Mouse (Mus musculus) kidney, postnatal 0 days (tissue): ENCODE measurements at regions not wholly inside any gene's neighbourhood (a gene's known extent, or its start where the extent isn't known, plus 50 kb on each side); places are given as distances from the start of the nearest gene placed in this dataset.

ENCODE experiments used
- ATAC-seq: fragments of 200-750 bp; cut with Nextera tagmentation; replicated peaks from 2 replicates; pipeline ENCODE4 v1.8.0; 2017; ENCODE audit warnings: low read depth, moderate number of reproducible peaks, moderate TSS enrichment, moderate library complexity; ENCODE audit not compliant: low FRiP score
- DNase-seq: peaks from one replicate; pipeline ENCODE4 v3.0.0-alpha.2; 2016; ENCODE audit warnings: low spot score
- H3K27ac ChIP-seq: fragments of 300-500 bp; sonication (generic); 2 replicates; pipeline ENCODE4 v1.5.1; 2014; ENCODE audit warnings: mild to moderate bottlenecking
- H3K27me3 ChIP-seq: fragments of 300-500 bp; sonication (generic); 2 replicates; pipeline ENCODE4 v1.6.1; 2014; ENCODE audit warnings: low read length, mixed read lengths; ENCODE audit not compliant: insufficient read depth
- H3K36me3 ChIP-seq: fragments of 300-500 bp; sonication (generic); 2 replicates; pipeline ENCODE4 v1.6.1; 2014; ENCODE audit warnings: low read length, mixed read lengths; ENCODE audit not compliant: insufficient read depth
- H3K4me1 ChIP-seq: fragments of 300-500 bp; sonication (generic); replicated peaks from 2 replicates; pipeline ENCODE4 v1.6.1; 2014; ENCODE audit warnings: antibody characterized with exemption, low read length, mixed read lengths; ENCODE audit not compliant: insufficient read depth
- H3K4me2 ChIP-seq: fragments of 300-500 bp; sonication (generic); 2 replicates; pipeline ENCODE4 v1.6.1; 2014; ENCODE audit warnings: mild to moderate bottlenecking, low read length, moderate library complexity, mixed read lengths
- H3K4me3 ChIP-seq: fragments of 300-500 bp; sonication (generic); replicated peaks from 2 replicates; pipeline ENCODE4 v1.5.1; 2014; ENCODE audit warnings: low read depth, low read length
- H3K9ac ChIP-seq: fragments of 300-500 bp; sonication (generic); 2 replicates; pipeline ENCODE4 v1.6.1; 2014; ENCODE audit warnings: low read depth, low read length
- H3K9me3 ChIP-seq: fragments of 300-500 bp; sonication (generic); replicated peaks from 2 replicates; pipeline ENCODE4 v1.6.1; 2016; ENCODE audit warnings: low read length, inconsistent platforms, mixed read lengths
- CTCF ChIP-seq: IDR thresholded peaks from 2 replicates; pipeline ENCODE4 v1.5.1; 2016; ENCODE audit warnings: antibody characterized with exemption, low read depth, mild to moderate bottlenecking, moderate library complexity
- WGBS: fragments of 180-500 bp; shearing (Covaris S2); extraction: QIAGEN DNeasy Blood & Tissue Kit; methylation state at CpG from one replicate; pipeline ENCODE4 v1.1.7; 2014; 5-methylcytosine and 5-hydroxymethylcytosine counted together

DNA sequence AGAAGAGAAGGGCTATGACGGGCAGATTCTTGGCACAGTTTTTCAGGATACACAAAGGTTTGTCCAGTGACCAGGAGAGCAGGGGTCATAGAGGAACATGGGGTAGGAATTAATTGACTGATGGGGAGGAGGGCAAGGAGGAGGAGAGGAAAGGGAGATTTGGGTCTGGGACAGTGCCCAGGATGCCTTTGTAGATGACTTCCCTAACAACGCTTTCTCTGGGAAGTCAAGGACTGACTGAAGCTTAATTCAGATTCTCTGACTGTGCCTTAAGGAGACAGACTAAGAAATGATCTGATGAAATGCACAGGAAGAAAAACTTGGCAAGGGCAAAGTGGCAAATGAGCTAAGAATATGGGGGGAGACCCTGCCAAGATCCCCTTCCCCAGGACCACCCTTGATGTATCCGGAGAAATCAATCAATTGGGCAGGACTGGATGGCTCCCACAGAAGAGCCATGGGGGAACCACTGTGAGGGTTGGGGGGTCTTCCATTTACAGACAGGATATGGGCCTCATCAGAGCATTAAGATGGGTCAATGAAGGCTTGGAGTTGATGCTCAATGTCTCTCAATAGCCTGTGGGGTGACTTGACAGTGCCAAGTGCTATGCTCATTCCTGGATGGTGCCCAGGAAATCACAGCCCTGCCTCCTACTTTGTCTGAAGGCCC is 227.6 kb upstream of the Tnc start:
- no peak for ATAC-seq
- WGBS, result 79% methylated on average over 3 of the region's 3 CpGs

GRCm38 (mm10) chr4:64269846-64270245 is 223.0 kb upstream of the Tnc start:
- DNase-seq (peak; percentile 68), ATAC-seq (no peak)
- Histone ChIP-seq H3K4me2 (no peak overlapping the region), H3K36me3 (no peaks in the 10 kb centered on the region), H3K4me3 (no peak overlapping the region), H3K27me3 (no peaks in the 10 kb centered on the region), H3K4me1 (peaks cover 6% of the 10 kb centered on the region; the same call in 1 of the 2 replicates), H3K27ac (peak overlapping the region; percentile 54; the same call in 1 of the 2 replicates), H3K9ac (no peak overlapping the region), H3K9me3 (no peaks in the 10 kb centered on the region)
- no peak for TF ChIP-seq CTCF
- WGBS, result 31% methylated on average over 5 of the region's 5 CpGs

More for the DNA sequence above, 227.6 kb upstream of the Tnc start:
- Histone ChIP-seq H3K4me3 (no peak overlapping the region), H3K27ac (no peak overlapping the region), H3K9ac (no peak overlapping the region), H3K36me3 (no peaks in the 10 kb centered on the region), H3K27me3 (no peaks in the 10 kb centered on the region), H3K4me1 (peaks cover 3% of the 10 kb centered on the region; the same call in 1 of the 2 replicates), H3K4me2 (no peak overlapping the region), H3K9me3 (no peaks in the 10 kb centered on the region)
- TF ChIP-seq CTCF, result no peak
- no peak for DNase-seq

GRCm38 (mm10) chr4:64269117-64269516 is 222.3 kb upstream of the Tnc start:
- DNase-seq, result peak; percentile 32
- Histone ChIP-seq H3K27ac (peak overlapping the region; percentile 54; the same call in 1 of the 2 replicates), H3K9me3 (no peaks in the 10 kb centered on the region), H3K27me3 (no peaks in the 10 kb centered on the region), H3K4me2 (no peak overlapping the region), H3K4me1 (peaks cover 6% of the 10 kb centered on the region; the same call in 1 of the 2 replicates), H3K9ac (no peak overlapping the region), H3K4me3 (no peak overlapping the region), H3K36me3 (no peaks in the 10 kb centered on the region)
- WGBS, result 62% methylated on average over 2 of the region's 2 CpGs
- TF ChIP-seq CTCF, result no peak
- no peak for ATAC-seq

GRCm38 (mm10) chr4:64260473-64260872 is 213.7 kb upstream of the Tnc start:
- ATAC-seq (no peak), DNase-seq (no peak)
- H3K36me3 ChIP-seq, result no peaks in the 10 kb centered on the region
- H3K4me1 ChIP-seq, result no peaks in the 10 kb centered on the region
- H3K9ac ChIP-seq, result no peak overlapping the region
- no peak overlapping the region for H3K4me3 ChIP-seq
- no peak overlapping the region for H3K27ac ChIP-seq
- H3K4me2 ChIP-seq, result no peak overlapping the region
- H3K9me3 ChIP-seq, result no peaks in the 10 kb centered on the region
- no peak for TF ChIP-seq CTCF
- no peaks in the 10 kb centered on the region for H3K27me3 ChIP-seq

DNA sequence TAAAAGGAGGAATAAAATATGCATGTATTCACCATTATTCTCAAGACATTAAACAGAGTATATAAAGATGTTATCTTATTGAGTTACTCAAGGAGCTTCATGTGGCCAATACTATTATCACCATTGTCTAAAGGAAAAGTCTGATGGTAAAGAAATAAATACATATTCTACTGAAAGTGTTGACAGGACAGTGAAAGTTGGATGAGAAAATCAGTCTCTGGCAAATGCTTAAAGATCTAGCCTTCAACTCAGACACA is 213.3 kb upstream of the Tnc start:
- Histone ChIP-seq H3K9ac (no peak overlapping the region), H3K4me2 (no peak overlapping the region), H3K36me3 (no peaks in the 10 kb centered on the region), H3K4me3 (no peak overlapping the region), H3K27me3 (no peaks in the 10 kb centered on the region), H3K27ac (no peak overlapping the region), H3K9me3 (no peaks in the 10 kb centered on the region), H3K4me1 (no peaks in the 10 kb centered on the region)
- ATAC-seq (no peak), DNase-seq (no peak)
- no peak for TF ChIP-seq CTCF

- Histone ChIP-seq H3K27ac (no peak overlapping the region), H3K4me3 (no peak overlapping the region), H3K27me3 (no peaks in the 10 kb centered on the region), H3K9ac (no peak overlapping the region), H3K9me3 (no peaks in the 10 kb centered on the region), H3K36me3 (no peaks in the 10 kb centered on the region), H3K4me1 (no peaks in the 10 kb centered on the region), H3K4me2 (no peak overlapping the region)
- no peak for TF ChIP-seq CTCF
- DNase-seq (no peak), ATAC-seq (no peak)
- WGBS, result 77% methylated on average over 6 of the region's 6 CpGs
These were observed 212.8 kb upstream of the Tnc start for GRCm38 (mm10) chr4:64259348-64260187.
